Mouse (Mus musculus): ENCODE data around the gene Hist1h3c. TPM values are rescaled to one million over a fixed set of nuclear protein-coding genes. Genes with fewer than 3 reads are reported as not detected.
"Not testable (repeated sequence)": the region's sequence is repeated elsewhere in the genome, so short reads cannot be mapped to it uniquely, and the experiment has no call there.

Hist1h3c gene
- polyA plus RNA-seq, 1 experiment: 7.0 TPM

DNA sequence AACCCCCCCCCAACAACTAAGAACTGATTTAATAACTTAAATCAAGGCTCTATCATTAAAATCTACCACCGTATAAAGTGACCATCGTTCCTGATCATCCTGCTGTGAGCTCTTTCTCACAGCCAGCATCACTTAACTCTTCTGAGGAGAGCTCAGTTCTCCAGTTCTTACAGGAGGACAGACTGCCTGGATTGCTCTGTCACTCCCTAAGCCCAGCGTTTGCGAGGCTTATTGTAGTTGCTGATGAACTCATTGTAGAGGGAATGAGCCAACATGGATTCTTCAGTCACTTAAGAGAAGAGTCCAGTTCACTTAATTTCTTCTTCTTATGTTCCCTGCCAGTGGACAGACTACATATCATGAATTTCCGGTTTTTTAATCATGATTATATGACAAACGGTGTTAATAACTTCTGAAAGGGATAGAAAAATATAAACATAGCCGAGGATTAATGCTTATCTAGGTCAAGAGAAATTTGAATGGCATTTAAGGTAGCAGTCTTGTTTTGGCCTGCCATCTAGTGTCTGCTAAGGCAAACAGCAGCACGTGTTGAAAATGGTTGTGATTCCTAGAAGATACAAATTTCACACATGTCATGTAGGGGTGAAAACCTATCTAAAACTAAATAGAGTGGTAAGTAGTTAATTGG, 13.1 kb downstream of the Hist1h3c start:
- Histone ChIP-seq H3K27me3 (ENCODE audit: control insufficient read depth) (no peaks in the 10 kb centered on the region), H3K9me3 (ENCODE audit: control insufficient read depth, low read length) (no peaks in the 10 kb centered on the region), H3K4me1 (ENCODE audit: control insufficient read depth) (peaks cover 7% of the 10 kb centered on the region), H3K36me3 (ENCODE audit: control insufficient read depth) (no peaks in the 10 kb centered on the region), H3K4me3 (replicated peaks) (no peak overlapping the region)
- TF ChIP-seq TAL1 (IDR thresholded peaks at IDR 0.05; ENCODE audit: low read length): no peak
- TF ChIP-seq GATA1 (IDR thresholded peaks at IDR 0.05; ENCODE audit: low read length): no peak

DNA sequence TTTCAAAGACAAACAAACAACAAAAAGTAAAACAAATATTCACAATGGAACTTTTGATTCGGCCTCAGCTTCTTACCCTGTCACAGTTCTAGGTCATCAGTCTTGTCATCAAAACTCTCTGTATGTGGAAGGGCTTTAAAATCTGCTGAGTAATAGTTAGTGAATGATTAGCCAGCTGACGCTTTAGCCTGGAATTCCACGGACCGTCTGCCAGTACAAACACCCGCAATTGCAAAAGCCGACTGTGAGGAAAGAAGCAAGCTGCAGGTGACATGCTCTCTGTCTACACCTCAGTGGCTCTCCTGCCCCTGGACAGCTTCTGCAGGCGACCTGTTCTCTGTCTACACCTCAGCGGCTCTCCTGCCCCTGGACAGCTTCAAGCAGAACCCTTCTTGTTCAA, 14.9 kb downstream of the Hist1h3c start:
- no peaks in the 10 kb centered on the region for H3K36me3 ChIP-seq (ENCODE audit: control insufficient read depth)
- H3K9me3 ChIP-seq (ENCODE audit: control insufficient read depth, low read length): no peaks in the 10 kb centered on the region
- peaks cover 3% of the 10 kb centered on the region; the same call in 1 of the 2 replicates for H3K4me1 ChIP-seq (ENCODE audit: control insufficient read depth)
- no peaks in the 10 kb centered on the region for H3K27me3 ChIP-seq (ENCODE audit: control insufficient read depth)
- TF ChIP-seq GATA1 (IDR thresholded peaks at IDR 0.05; ENCODE audit: low read length) (no peak), TAL1 (IDR thresholded peaks at IDR 0.05; ENCODE audit: low read length) (no peak)
- H3K4me3 ChIP-seq (replicated peaks): no peak overlapping the region

DNA sequence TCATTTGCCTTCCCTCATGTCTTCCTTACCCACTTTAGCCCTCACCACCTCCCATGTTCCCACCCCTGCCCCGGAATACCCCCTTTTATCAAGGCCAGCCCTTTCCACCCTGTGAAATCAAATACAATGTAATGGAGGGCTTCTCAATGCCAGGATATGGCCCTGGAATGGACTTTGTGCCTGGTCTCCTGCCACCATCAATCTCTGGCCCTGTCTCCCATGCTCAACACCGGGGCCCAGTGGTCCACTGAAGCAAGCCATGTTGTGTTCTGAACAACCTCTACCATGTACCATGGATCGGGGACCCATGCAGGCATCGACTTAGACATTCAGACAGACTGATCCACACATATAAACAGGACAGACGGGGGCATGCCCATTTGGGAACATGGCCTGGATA, 15.7 kb downstream of the Hist1h3c start:
- no peaks in the 10 kb centered on the region for H3K36me3 ChIP-seq (ENCODE audit: control insufficient read depth)
- H3K9me3 ChIP-seq (ENCODE audit: control insufficient read depth, low read length): no peaks in the 10 kb centered on the region
- H3K27me3 ChIP-seq (ENCODE audit: control insufficient read depth): no peaks in the 10 kb centered on the region
- H3K4me1 ChIP-seq (ENCODE audit: control insufficient read depth): peaks cover 4% of the 10 kb centered on the region; the same call in 1 of the 2 replicates
- TF ChIP-seq GATA1 (IDR thresholded peaks at IDR 0.05; ENCODE audit: low read length): no peak
- no peak for TF ChIP-seq TAL1 (IDR thresholded peaks at IDR 0.05; ENCODE audit: low read length)
- H3K4me3 ChIP-seq (replicated peaks): no peak overlapping the region

DNA sequence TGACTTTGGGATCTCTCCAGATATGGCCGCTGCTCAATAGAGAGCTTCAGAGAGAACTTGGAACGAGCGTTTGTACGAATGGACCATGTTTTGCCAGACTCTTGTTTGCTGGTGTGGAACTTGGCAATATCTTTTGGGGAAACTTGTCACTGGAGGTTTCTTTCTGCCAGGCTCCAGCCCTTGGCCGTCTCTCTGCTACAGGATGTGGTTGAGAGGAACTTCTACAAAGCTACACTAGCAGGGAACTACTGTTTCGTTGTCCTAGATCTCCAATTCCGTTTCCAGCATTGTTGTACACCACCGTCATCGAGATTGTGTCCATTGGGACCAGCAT, 16.2 kb downstream of the Hist1h3c start:
- no peak for TF ChIP-seq TAL1 (IDR thresholded peaks at IDR 0.05; ENCODE audit: low read length)
- TF ChIP-seq GATA1 (IDR thresholded peaks at IDR 0.05; ENCODE audit: low read length): no peak
- H3K4me1 ChIP-seq (ENCODE audit: control insufficient read depth): peaks cover 10% of the 10 kb centered on the region

DNA sequence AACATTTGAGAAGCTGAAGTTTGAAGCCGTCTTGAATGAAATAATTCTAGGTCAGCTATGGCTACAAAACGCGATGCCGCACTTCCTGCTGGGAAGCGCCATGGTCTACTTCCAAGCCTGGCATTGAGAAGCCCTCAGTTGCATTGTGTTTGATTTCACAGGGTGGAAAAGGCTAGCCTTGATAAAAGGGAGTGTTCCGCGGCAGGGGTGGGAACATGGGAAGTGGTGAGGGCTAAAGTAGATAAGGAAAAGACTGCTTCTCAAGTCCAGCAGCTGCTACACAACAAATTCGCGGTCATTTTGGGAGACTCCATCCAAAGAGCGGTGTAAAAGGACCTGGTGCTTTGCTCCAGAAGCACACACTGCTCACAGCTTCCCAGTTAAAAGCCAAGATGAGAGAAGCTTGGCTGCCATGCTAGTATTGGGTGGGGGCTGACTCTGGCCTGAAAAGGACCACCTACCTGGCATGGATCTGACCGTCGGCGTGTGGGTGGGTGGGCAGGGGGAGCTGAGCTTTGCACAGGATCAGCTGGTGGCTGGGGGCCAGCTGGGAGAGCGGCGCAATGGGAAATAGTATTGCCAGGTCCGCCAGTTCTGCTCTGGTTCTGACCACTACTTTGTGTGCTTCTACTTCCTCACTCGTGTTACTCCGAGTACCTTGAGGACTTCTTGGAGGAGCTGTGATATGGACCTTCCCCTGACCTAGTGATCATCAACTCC, 16.8 kb downstream of the Hist1h3c start:
- Histone ChIP-seq H3K4me3 (replicated peaks) (no peak overlapping the region), H3K36me3 (ENCODE audit: control insufficient read depth) (no peaks in the 10 kb centered on the region), H3K9me3 (ENCODE audit: control insufficient read depth, low read length) (no peaks in the 10 kb centered on the region), H3K27me3 (ENCODE audit: control insufficient read depth) (no peaks in the 10 kb centered on the region), H3K4me1 (ENCODE audit: control insufficient read depth) (peaks cover 15% of the 10 kb centered on the region)
- TF ChIP-seq TAL1 (IDR thresholded peaks at IDR 0.05; ENCODE audit: low read length): no peak
- TF ChIP-seq GATA1 (IDR thresholded peaks at IDR 0.05; ENCODE audit: low read length): no peak

More for the DNA sequence above, 16.2 kb downstream of the Hist1h3c start:
- no peaks in the 10 kb centered on the region for H3K9me3 ChIP-seq (ENCODE audit: control insufficient read depth, low read length)
- H3K4me3 ChIP-seq (replicated peaks): no peak overlapping the region
- no peaks in the 10 kb centered on the region for H3K36me3 ChIP-seq (ENCODE audit: control insufficient read depth)
- H3K27me3 ChIP-seq (ENCODE audit: control insufficient read depth): no peaks in the 10 kb centered on the region

DNA sequence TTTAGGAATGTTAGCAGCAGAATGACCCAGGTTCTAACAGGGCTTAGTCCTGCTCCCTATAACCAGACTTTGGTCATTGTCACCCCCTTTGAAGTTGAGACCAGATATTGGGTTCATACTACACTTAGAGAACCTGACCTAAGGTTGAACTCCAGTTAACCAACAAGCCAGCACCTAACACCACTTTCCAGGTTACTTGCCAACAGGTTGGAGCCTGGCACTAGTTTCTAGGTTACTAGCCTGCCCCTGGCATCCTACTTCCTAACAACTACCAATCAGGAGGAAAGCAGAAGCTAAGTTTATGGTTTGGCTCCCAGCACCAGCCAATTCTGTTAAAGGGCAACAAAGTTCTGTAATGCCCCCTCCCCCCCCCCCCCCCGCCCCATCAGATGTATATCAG, 20.2 kb downstream of the Hist1h3c start:
- H3K27me3 ChIP-seq (ENCODE audit: control insufficient read depth): no peaks in the 10 kb centered on the region
- peaks cover 22% of the 10 kb centered on the region for H3K4me1 ChIP-seq (ENCODE audit: control insufficient read depth)
- no peak for TF ChIP-seq TAL1 (IDR thresholded peaks at IDR 0.05; ENCODE audit: low read length)
- no peak for TF ChIP-seq GATA1 (IDR thresholded peaks at IDR 0.05; ENCODE audit: low read length)
- no peaks in the 10 kb centered on the region for H3K36me3 ChIP-seq (ENCODE audit: control insufficient read depth)
- H3K9me3 ChIP-seq (ENCODE audit: control insufficient read depth, low read length): no peaks in the 10 kb centered on the region
- H3K4me3 ChIP-seq (replicated peaks): no peak overlapping the region

DNA sequence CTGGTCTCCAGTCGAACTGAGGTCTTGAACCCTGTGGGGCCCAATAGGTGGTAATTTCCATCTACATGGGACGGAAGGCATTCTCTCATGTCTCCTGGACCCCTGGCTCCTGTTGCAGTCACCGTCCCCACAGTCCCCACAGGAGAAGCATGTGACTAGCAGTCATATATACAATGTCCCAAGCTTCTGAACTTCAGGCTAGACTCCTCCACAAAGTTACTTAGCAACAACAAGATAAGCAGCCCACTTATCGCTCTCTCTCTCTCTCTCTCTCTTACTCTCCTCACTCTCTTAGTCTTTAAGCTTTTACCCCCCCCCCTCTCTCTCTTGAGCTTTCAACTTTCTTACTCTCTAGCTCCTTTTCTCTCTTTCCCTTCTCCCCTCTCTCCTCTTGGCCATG, 21.2 kb downstream of the Hist1h3c start:
- no peak for TF ChIP-seq TAL1 (IDR thresholded peaks at IDR 0.05; ENCODE audit: low read length)
- TF ChIP-seq GATA1 (IDR thresholded peaks at IDR 0.05; ENCODE audit: low read length): no peak
- H3K4me3 ChIP-seq (replicated peaks): no peak overlapping the region
- no peaks in the 10 kb centered on the region for H3K9me3 ChIP-seq (ENCODE audit: control insufficient read depth, low read length)
- peaks cover 22% of the 10 kb centered on the region for H3K4me1 ChIP-seq (ENCODE audit: control insufficient read depth)
- H3K36me3 ChIP-seq (ENCODE audit: control insufficient read depth): no peaks in the 10 kb centered on the region
- no peaks in the 10 kb centered on the region for H3K27me3 ChIP-seq (ENCODE audit: control insufficient read depth)

DNA sequence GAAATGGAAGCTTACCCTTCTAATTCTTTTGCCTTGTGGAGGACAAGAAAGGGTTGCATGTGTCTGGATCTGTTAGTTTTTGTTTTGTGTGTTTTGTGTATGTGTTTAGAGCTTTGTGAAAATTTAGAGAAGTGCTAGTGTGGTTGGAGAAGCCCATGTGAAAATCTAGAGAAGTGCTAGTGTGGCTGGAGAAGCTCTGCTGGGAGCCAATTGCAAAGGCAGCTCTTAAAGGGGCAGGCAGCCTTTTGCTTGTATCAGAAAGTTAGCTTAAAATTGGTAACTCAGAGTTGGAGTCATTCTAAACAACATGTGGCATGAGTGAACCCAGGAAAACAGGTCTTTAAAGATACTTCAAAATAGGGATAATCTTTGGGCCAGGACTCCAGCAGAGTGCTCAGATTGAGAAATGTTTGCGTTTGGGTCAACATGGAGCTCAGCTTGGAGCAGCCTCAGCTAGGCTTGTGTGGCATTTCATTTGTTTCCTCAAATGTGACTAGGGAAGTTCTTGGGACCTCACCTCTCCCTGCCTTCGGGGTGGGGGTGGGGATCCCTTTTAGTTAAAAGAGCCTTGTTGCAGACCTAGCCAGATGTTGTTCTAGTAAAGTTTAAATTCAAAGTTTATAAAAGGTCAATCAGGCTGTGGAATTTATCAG, 27.7 kb downstream of the Hist1h3c start:
- not testable (repeated sequence) for H3K9me3 ChIP-seq (ENCODE audit: control insufficient read depth, low read length); H3K4me1 ChIP-seq (ENCODE audit: control insufficient read depth); H3K4me3 ChIP-seq (replicated peaks); H3K27me3 ChIP-seq (ENCODE audit: control insufficient read depth); H3K36me3 ChIP-seq (ENCODE audit: control insufficient read depth)

DNA sequence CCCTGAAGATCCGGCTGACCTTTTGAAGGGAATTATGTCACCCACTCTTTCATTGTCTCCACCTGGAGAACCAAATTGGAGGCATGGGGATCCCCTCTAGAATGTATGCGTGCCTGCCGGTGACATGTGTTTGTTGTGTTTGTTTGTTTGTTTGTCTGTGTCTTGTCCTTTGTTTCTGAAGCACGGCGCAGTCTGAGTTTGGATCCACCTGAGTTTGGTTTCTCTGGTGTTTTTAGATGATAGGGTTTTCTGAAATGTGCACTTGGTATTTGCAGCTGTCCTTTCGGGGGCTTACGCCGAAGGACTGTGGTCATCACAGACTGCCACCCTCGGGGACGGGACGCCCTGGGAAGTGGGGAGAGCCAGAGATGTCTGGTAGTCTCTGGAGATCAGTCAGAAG, 28.2 kb downstream of the Hist1h3c start:
- Histone ChIP-seq H3K27me3 (ENCODE audit: control insufficient read depth) (peaks cover 8% of the 10 kb centered on the region), H3K36me3 (ENCODE audit: control insufficient read depth) (no peaks in the 10 kb centered on the region), H3K4me3 (replicated peaks) (no peak overlapping the region), H3K9me3 (ENCODE audit: control insufficient read depth, low read length) (no peaks in the 10 kb centered on the region), H3K4me1 (ENCODE audit: control insufficient read depth) (no peaks in the 10 kb centered on the region)
- no peak for TF ChIP-seq GATA1 (IDR thresholded peaks at IDR 0.05; ENCODE audit: low read length)
- no peak for TF ChIP-seq TAL1 (IDR thresholded peaks at IDR 0.05; ENCODE audit: low read length)

All from erythroblast, embryonic 14.5 days (primary cell).